Mouse (Mus musculus) neural tube, embryonic 14.5 days (tissue): ENCODE measurements around the gene Gast. TPM values are rescaled to one million over a fixed set of nuclear protein-coding genes. Genes with fewer than 3 reads are reported as not detected.

Experiments used
- ATAC-seq: fragments of 200-750 bp; cut with Nextera tagmentation; 2 replicates; pipeline ENCODE4 v1.8.0; 2017; ENCODE audit warnings: low read depth, mild to moderate bottlenecking, moderate TSS enrichment, moderate library complexity
- H3K27ac ChIP-seq: fragments of 300-500 bp; sonication (generic); 2 replicates; pipeline ENCODE4 v1.5.1; 2014; ENCODE audit warnings: low read depth, mild to moderate bottlenecking, control low read depth, low read length, moderate library complexity, mixed read lengths
- H3K27me3 ChIP-seq: fragments of 300-500 bp; sonication (generic); 2 replicates; pipeline ENCODE4 v1.6.1; 2014; ENCODE audit warnings: low read length; ENCODE audit not compliant: control insufficient read depth, insufficient read depth
- H3K36me3 ChIP-seq: fragments of 300-500 bp; sonication (generic); 2 replicates; pipeline ENCODE4 v1.6.1; 2014; ENCODE audit warnings: low read length, mixed read lengths; ENCODE audit not compliant: control insufficient read depth, insufficient read depth
- H3K4me1 ChIP-seq: fragments of 300-500 bp; sonication (generic); 2 replicates; pipeline ENCODE4 v1.6.1; 2014; ENCODE audit warnings: low read length; ENCODE audit not compliant: control insufficient read depth, insufficient read depth
- H3K4me2 ChIP-seq: fragments of 300-500 bp; sonication (generic); 2 replicates; pipeline ENCODE4 v1.6.1; 2014; ENCODE audit warnings: mild to moderate bottlenecking, low read depth, low read length, control low read depth
- H3K4me3 ChIP-seq: fragments of 300-500 bp; sonication (generic); 2 replicates; pipeline ENCODE4 v1.5.1; 2014; ENCODE audit warnings: low read depth, low read length, control low read depth, mixed read lengths
- H3K9ac ChIP-seq: fragments of 300-500 bp; sonication (generic); replicated peaks from 2 replicates; pipeline ENCODE4 v1.6.1; 2014; ENCODE audit warnings: low read depth, mild to moderate bottlenecking, control low read depth, low read length, mixed read lengths
- H3K9me3 ChIP-seq: fragments of 300-500 bp; sonication (generic); 2 replicates; pipeline ENCODE4 v1.6.1; 2016; ENCODE audit warnings: low read length; ENCODE audit not compliant: control insufficient read depth
- WGBS: fragments of 180-500 bp; shearing (Covaris S2); extraction: QIAGEN DNeasy Blood & Tissue Kit; methylation state at CpG from one replicate; pipeline ENCODE4 v1.1.7; 2014; 5-methylcytosine and 5-hydroxymethylcytosine counted together
- polyA plus RNA-seq: library from polyadenylated mRNA; unstranded; fragments of >200 nt; fragmentation: Nextera tagmentation; extraction: Ambion mirVana; gene quantifications from 2 replicates; pipeline ENCODE4 v1.2.1, GENCODE M21; 2014

Gast gene
- polyA plus RNA-seq, 1 experiment from 2014 or later: not detected

DNA sequence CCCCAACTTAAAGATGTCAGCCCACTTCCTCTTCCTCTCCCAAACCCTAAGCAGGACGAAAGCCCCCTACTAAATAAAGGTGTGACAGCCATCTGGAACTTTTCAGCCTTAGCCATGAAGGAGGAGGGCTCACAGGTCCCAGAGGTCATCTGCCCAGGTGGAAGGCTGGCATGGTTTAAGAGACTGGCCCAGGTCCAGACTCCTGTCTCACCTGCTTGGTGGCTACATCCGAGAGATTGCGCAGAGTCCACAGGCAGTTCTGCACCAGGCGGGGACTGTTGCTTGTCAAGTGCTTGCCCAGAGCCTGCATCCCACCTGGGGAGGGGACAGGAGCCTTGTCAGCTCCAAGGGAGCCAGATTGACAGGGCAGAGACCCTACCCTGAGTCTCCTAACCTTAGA, 45.1 kb downstream of the Gast start:
- Histone ChIP-seq H3K27me3 (no peaks in the 10 kb centered on the region), H3K9me3 (no peaks in the 10 kb centered on the region), H3K27ac (no peak overlapping the region), H3K4me2 (no peak overlapping the region), H3K4me3 (no peak overlapping the region), H3K9ac (no peak overlapping the region), H3K36me3 (peaks cover 37% of the 10 kb centered on the region), H3K4me1 (no peaks in the 10 kb centered on the region)
- ATAC-seq: no peak
- 97% methylated on average over 4 of the region's 4 CpGs for WGBS

GRCm38 (mm10) chr11:100382682-100383081, 48.5 kb downstream of the Gast start:
- Histone ChIP-seq H3K27me3 (no peaks in the 10 kb centered on the region), H3K9ac (no peak overlapping the region), H3K4me2 (no peak overlapping the region), H3K9me3 (no peaks in the 10 kb centered on the region), H3K4me3 (no peak overlapping the region), H3K27ac (no peak overlapping the region), H3K36me3 (peaks cover 33% of the 10 kb centered on the region), H3K4me1 (peaks cover 2% of the 10 kb centered on the region; the same call in 1 of the 2 replicates)
- ATAC-seq: no peak
- WGBS: 82% methylated on average over 6 of the region's 6 CpGs

GRCm38 (mm10) chr11:100385016-100385415, 50.8 kb downstream of the Gast start:
- Histone ChIP-seq H3K27me3 (no peaks in the 10 kb centered on the region), H3K9me3 (no peaks in the 10 kb centered on the region), H3K4me1 (peaks cover 7% of the 10 kb centered on the region; the same call in 1 of the 2 replicates), H3K4me2 (no peak overlapping the region), H3K36me3 (peaks cover 17% of the 10 kb centered on the region), H3K27ac (no peak overlapping the region), H3K4me3 (no peak overlapping the region), H3K9ac (no peak overlapping the region)
- ATAC-seq: no peak
- WGBS: 82% methylated on average over 3 of the region's 3 CpGs

DNA sequence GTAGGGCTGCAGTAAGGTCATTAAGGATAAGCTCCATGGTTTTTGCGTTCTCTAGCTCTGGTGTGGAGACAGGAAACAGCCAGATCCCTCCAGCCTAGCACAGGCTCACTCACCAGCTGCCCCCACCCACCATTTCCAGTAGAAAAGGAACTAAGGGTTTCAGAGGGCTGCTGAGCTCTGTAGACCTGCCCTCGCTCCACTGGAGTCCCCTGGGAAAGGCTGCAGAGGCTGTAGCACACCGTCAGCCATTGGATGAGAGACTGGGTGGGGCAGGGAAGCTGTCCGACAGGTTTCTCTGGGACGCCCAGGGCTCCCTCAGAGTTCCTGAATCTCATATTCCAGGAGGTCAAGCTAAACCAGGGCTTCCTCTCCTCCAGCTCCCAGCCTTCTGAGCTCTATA, 52.4 kb downstream of the Gast start:
- WGBS: 64% methylated on average over 5 of the region's 5 CpGs
- H3K27ac ChIP-seq: no peak overlapping the region
- no peak overlapping the region for H3K4me3 ChIP-seq
- no peaks in the 10 kb centered on the region for H3K9me3 ChIP-seq
- no peak for ATAC-seq
- H3K9ac ChIP-seq: no peak overlapping the region
- peaks cover 11% of the 10 kb centered on the region for H3K36me3 ChIP-seq
- H3K27me3 ChIP-seq: no peaks in the 10 kb centered on the region
- no peak overlapping the region for H3K4me2 ChIP-seq
- peaks cover 10% of the 10 kb centered on the region; the same call in 1 of the 2 replicates for H3K4me1 ChIP-seq

Other genes starting within 250 kb of the Gast start
- gene Krt32, start 246.2 kb upstream of the Gast start, polyA plus RNA-seq: not detected in 2 replicates
- not detected in 2 replicates for gene Krt35, start 238.2 kb upstream of the Gast start, polyA plus RNA-seq
- not detected in 2 replicates for gene Krt36, start 228.8 kb upstream of the Gast start, polyA plus RNA-seq
- gene Krt13, start 212.8 kb upstream of the Gast start, polyA plus RNA-seq: not detected in 2 replicates
- gene Krt15, start 198.5 kb upstream of the Gast start, polyA plus RNA-seq: not detected in 2 replicates
- gene Krt19, start 185.7 kb upstream of the Gast start, polyA plus RNA-seq: 0.46 and 0.51 TPM in 2 replicates
- gene Krt9, start 141.2 kb upstream of the Gast start, polyA plus RNA-seq: 0.08 TPM in 1 of 2 replicates, not detected in the other
- 0.36 and 0.40 TPM in 2 replicates for gene Krt14, start 126.9 kb upstream of the Gast start, polyA plus RNA-seq
- not detected in 2 replicates for gene Krt16, start 85.5 kb upstream of the Gast start, polyA plus RNA-seq
- gene Krt17, start 73.4 kb upstream of the Gast start, polyA plus RNA-seq: 0.22 TPM in 1 of 2 replicates, not detected in the other
- not detected in 2 replicates for gene Krt42, start 64.5 kb upstream of the Gast start, polyA plus RNA-seq
- 1,262 and 1,333 TPM in 2 replicates for gene Eif1, start 14.5 kb upstream of the Gast start, polyA plus RNA-seq
- 71.6 and 93.7 TPM in 2 replicates for gene Hap1, start 21.7 kb downstream of the Gast start, polyA plus RNA-seq
- gene Jup, start 63.4 kb downstream of the Gast start, polyA plus RNA-seq: 43.0 and 58.9 TPM in 2 replicates
- gene P3h4, start 80.4 kb downstream of the Gast start, polyA plus RNA-seq: 18.9 and 21.1 TPM in 2 replicates
- gene Fkbp10, start 81.3 kb downstream of the Gast start, polyA plus RNA-seq: 7.2 and 32.8 TPM in 2 replicates
- 107 and 109 TPM in 2 replicates for gene Nt5c3b, start 107.4 kb downstream of the Gast start, polyA plus RNA-seq
- gene Klhl10, start 107.5 kb downstream of the Gast start, polyA plus RNA-seq: 0.68 and 1.1 TPM in 2 replicates
- 15.7 and 16.1 TPM in 2 replicates for gene Klhl11, start 138.3 kb downstream of the Gast start, polyA plus RNA-seq
- gene Acly, start 193.6 kb downstream of the Gast start, polyA plus RNA-seq: 191 and 250 TPM in 2 replicates
- 1.7 and 2.2 TPM in 2 replicates for gene Ttc25, start 211.2 kb downstream of the Gast start, polyA plus RNA-seq
- gene Cnp, start 240.5 kb downstream of the Gast start, polyA plus RNA-seq: 41.1 and 49.3 TPM in 2 replicates